Mouse (Mus musculus) kidney, embryonic 16.5 days (tissue): ENCODE data around the gene Sgca. TPM values are rescaled to one million over a fixed set of nuclear protein-coding genes. Genes with fewer than 3 reads are reported as not detected.

Experiments used
- ATAC-seq: fragments of 200-750 bp; cut with Nextera tagmentation; 2 replicates; pipeline ENCODE4 v1.8.0; 2017; ENCODE audit warnings: moderate TSS enrichment; ENCODE audit not compliant: low FRiP score, low TSS enrichment
- H3K27ac ChIP-seq: fragments of 300-500 bp; sonication (generic); 2 replicates; pipeline ENCODE4 v1.5.1; 2014; ENCODE audit warnings: low read length
- H3K27me3 ChIP-seq: fragments of 300-500 bp; sonication (generic); 2 replicates; pipeline ENCODE4 v1.6.1; 2014; ENCODE audit warnings: low read length, control low read depth, mixed read lengths; ENCODE audit not compliant: insufficient read depth
- H3K36me3 ChIP-seq: fragments of 300-500 bp; sonication (generic); 2 replicates; pipeline ENCODE4 v1.6.1; 2014; ENCODE audit warnings: low read length, control low read depth, mixed read lengths; ENCODE audit not compliant: insufficient read depth
- H3K4me1 ChIP-seq: fragments of 300-500 bp; sonication (generic); 2 replicates; pipeline ENCODE4 v1.6.1; 2014; ENCODE audit warnings: low read length, control low read depth, mixed read lengths; ENCODE audit not compliant: insufficient read depth
- H3K4me2 ChIP-seq: fragments of 300-500 bp; sonication (generic); replicated peaks from 2 replicates; pipeline ENCODE4 v1.6.1; 2014; ENCODE audit warnings: low read depth, low read length
- H3K4me3 ChIP-seq: fragments of 300-500 bp; sonication (generic); 2 replicates; pipeline ENCODE4 v1.5.1; 2014; ENCODE audit warnings: mild to moderate bottlenecking, low read length
- H3K9ac ChIP-seq: fragments of 300-500 bp; sonication (generic); replicated peaks from 2 replicates; pipeline ENCODE4 v1.6.1; 2014; ENCODE audit warnings: low read length
- H3K9me3 ChIP-seq: fragments of 300-500 bp; sonication (generic); 2 replicates; pipeline ENCODE4 v1.6.1; 2016; ENCODE audit warnings: low read length, control low read depth
- WGBS: fragments of 180-500 bp; shearing (Covaris S2); extraction: QIAGEN DNeasy Blood & Tissue Kit; methylation state at CpG from one replicate; pipeline ENCODE4 v1.1.7; 2014; 5-methylcytosine and 5-hydroxymethylcytosine counted together
- polyA plus RNA-seq: library from polyadenylated mRNA; unstranded; fragments of >200 nt; fragmentation: Nextera tagmentation; extraction: Ambion mirVana; gene quantifications from 2 replicates; pipeline ENCODE4 v1.2.1, GENCODE M21; 2015

The Sgca gene
- polyA plus RNA-seq, 1 experiment from 2014 or later, result 0.71 TPM

DNA sequence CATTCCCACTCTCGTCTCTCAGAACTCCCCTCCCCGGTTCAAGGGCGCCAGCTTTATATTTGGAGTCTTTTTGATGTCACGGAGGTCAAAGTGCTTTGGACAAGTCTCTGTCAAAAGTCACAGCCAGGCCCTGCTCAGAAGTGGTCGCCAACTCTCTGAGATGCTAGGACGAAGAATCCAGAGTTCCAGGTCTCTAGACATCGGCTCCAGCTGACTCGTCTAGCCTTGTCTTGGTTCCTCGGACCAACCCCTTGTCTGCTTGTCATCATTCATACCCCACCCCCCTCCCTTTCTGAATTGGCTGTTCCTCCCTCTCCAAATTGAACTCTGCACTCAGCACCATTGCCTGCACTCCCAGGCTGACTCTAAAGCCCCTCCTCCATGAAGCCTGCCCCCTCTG, 46.5 kb downstream of the Sgca start:
- Histone ChIP-seq H3K4me1 (peaks cover 59% of the 10 kb centered on the region), H3K27me3 (peaks cover 5% of the 10 kb centered on the region), H3K4me2 (peak overlapping the region; percentile 40; the same call in 1 of the 2 replicates), H3K9me3 (no peaks in the 10 kb centered on the region), H3K4me3 (no peak overlapping the region), H3K27ac (peak overlapping the region; percentile 94), H3K36me3 (no peaks in the 10 kb centered on the region), H3K9ac (no peak overlapping the region)
- WGBS, result 31% methylated on average over 9 of the region's 9 CpGs
- ATAC-seq, result no peak

GRCm38 (mm10) chr11:94928820-94929219, 47.3 kb downstream of the Sgca start:
- ATAC-seq, result peak; percentile 95
- H3K4me3 ChIP-seq, result no peak overlapping the region
- no peaks in the 10 kb centered on the region for H3K9me3 ChIP-seq
- peak overlapping the region; percentile 56 for H3K9ac ChIP-seq
- H3K4me2 ChIP-seq, result peak overlapping the region; percentile 40
- H3K4me1 ChIP-seq, result peaks cover 55% of the 10 kb centered on the region
- H3K36me3 ChIP-seq, result no peaks in the 10 kb centered on the region
- peaks cover 3% of the 10 kb centered on the region for H3K27me3 ChIP-seq
- peak overlapping the region; percentile 94 for H3K27ac ChIP-seq
- WGBS, result 2% methylated on average over 12 of the region's 13 CpGs

GRCm38 (mm10) chr11:94927771-94928291, 48.3 kb downstream of the Sgca start:
- Histone ChIP-seq H3K27ac (peak overlapping the region; percentile 94), H3K4me2 (no peak overlapping the region), H3K36me3 (no peaks in the 10 kb centered on the region), H3K27me3 (no peaks in the 10 kb centered on the region), H3K9ac (peak overlapping the region; percentile 31), H3K9me3 (no peaks in the 10 kb centered on the region), H3K4me1 (peaks cover 45% of the 10 kb centered on the region), H3K4me3 (no peak overlapping the region)
- ATAC-seq, result peak; percentile 13; the same call in 1 of the 2 replicates
- 15% methylated on average over 5 of the region's 5 CpGs for WGBS

DNA sequence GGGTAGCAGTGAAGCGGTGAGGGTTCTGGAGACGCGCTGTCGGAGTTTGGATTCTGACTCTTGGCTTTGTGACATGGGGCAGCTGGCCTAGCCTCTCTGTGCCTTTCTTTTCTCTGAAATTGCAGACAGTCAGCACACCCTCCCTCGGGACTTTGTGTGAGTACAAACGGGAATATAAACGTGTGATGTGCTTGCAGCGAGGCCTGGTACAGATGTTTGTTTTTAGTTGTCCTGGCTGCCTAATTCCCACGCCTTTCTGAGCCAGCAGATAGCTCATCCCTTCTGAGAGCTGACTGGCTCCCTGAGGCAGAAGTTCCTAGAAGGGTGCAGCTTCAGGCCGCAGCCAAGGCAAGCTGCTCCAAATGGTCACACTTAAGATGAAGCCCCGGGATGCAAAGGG, 49.7 kb downstream of the Sgca start:
- Histone ChIP-seq H3K4me2 (no peak overlapping the region), H3K27ac (peak overlapping the region; percentile 24; the same call in 1 of the 2 replicates), H3K4me3 (no peak overlapping the region), H3K9me3 (no peaks in the 10 kb centered on the region), H3K27me3 (no peaks in the 10 kb centered on the region), H3K9ac (no peak overlapping the region), H3K4me1 (peaks cover 43% of the 10 kb centered on the region), H3K36me3 (no peaks in the 10 kb centered on the region)
- WGBS, result 45% methylated on average over 11 of the region's 11 CpGs
- ATAC-seq, result no peak

- no peak for ATAC-seq
- WGBS, result 86% methylated on average over 4 of the region's 4 CpGs
- Histone ChIP-seq H3K4me2 (no peak overlapping the region), H3K36me3 (no peaks in the 10 kb centered on the region), H3K27me3 (no peaks in the 10 kb centered on the region), H3K9me3 (no peaks in the 10 kb centered on the region), H3K4me3 (no peak overlapping the region), H3K9ac (no peak overlapping the region), H3K4me1 (peaks cover 35% of the 10 kb centered on the region), H3K27ac (no peak overlapping the region)
Measured at GRCm38 (mm10) chr11:94924977-94925376, 51.1 kb downstream of the Sgca start.

DNA sequence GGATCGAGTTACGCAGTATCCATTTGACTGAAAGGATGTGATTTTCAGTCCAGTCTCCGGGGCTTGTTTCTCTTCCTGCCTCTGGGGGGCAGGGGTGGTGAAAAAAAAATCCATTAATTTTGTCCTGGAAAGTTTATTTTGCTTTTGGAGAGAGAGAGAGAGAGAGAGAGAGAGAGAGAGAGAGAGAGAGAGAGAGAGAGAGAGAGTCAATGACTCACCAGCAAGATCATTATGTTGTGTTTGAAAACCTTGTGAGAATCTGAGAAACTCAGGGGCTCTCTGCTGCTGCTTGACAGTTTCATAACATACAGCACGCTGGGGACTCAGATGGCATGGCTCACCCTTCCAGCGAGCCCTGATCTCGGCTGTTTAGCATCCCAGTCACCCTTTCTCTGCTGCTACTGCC, 55.1 kb downstream of the Sgca start:
- Histone ChIP-seq H3K9me3 (no peaks in the 10 kb centered on the region), H3K36me3 (no peaks in the 10 kb centered on the region), H3K4me2 (no peak overlapping the region), H3K27me3 (no peaks in the 10 kb centered on the region), H3K27ac (no peak overlapping the region), H3K9ac (no peak overlapping the region), H3K4me3 (no peak overlapping the region), H3K4me1 (peaks cover 9% of the 10 kb centered on the region)
- ATAC-seq, result no peak
- 19% methylated on average over 6 of the region's 6 CpGs for WGBS

- no peak for ATAC-seq
- H3K36me3 ChIP-seq, result no peaks in the 10 kb centered on the region
- H3K4me1 ChIP-seq, result peaks cover 14% of the 10 kb centered on the region
- no peaks in the 10 kb centered on the region for H3K9me3 ChIP-seq
- no peak overlapping the region for H3K9ac ChIP-seq
- H3K4me3 ChIP-seq, result no peak overlapping the region
- no peak overlapping the region for H3K4me2 ChIP-seq
- WGBS, result 63% methylated on average over 6 of the region's 6 CpGs
- H3K27ac ChIP-seq, result no peak overlapping the region
- H3K27me3 ChIP-seq, result no peaks in the 10 kb centered on the region
Measured at GRCm38 (mm10) chr11:94917717-94918116, 58.4 kb downstream of the Sgca start.

- Histone ChIP-seq H3K4me2 (no peak overlapping the region), H3K9ac (no peak overlapping the region), H3K4me3 (no peak overlapping the region), H3K27me3 (no peaks in the 10 kb centered on the region), H3K4me1 (peaks cover 14% of the 10 kb centered on the region), H3K27ac (no peak overlapping the region), H3K9me3 (no peaks in the 10 kb centered on the region), H3K36me3 (no peaks in the 10 kb centered on the region)
- ATAC-seq, result peak; percentile 57; the same call in 1 of the 2 replicates
- WGBS, result 29% methylated on average over 4 of the region's 4 CpGs
Measured at GRCm38 (mm10) chr11:94916477-94916876, 59.6 kb downstream of the Sgca start.

DNA sequence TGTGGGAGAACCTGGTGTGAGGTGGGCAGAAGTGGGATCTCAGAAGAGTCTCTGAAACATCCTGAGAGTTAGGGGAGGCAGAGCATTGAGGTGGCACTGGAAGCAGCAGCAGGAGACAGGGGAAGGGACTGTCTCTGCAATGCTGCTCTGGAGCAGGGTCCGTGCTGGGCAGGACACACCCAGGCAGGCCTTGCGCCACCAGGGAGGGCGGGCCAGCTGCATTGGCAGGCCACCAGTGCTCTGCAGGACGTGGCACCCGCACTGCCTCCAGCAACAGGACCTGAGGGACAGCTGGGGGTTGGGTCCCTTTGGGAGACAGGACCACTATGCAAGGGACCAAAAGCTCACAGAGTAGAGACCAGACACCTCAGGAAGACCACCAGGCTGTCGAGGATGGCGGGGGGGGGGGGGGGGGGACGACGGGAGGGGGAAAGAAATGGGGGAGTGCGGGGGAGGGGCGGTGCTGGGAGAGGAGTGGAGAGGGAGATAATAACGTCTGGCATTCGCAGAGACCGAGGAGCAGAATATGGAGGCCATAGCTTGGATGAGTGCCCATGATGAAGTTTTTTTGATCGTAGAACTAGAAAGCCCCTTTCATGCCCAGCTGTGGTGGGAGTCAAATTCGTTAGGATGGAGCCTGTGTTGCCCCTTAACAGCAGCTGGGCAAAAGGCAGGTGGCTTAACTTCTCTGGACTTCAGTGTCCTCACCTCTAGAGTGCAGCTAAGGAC, 60.3 kb downstream of the Sgca start:
- no peak overlapping the region for H3K27ac ChIP-seq

More for the DNA sequence above, 60.3 kb downstream of the Sgca start:
- H3K36me3 ChIP-seq, result no peaks in the 10 kb centered on the region
- no peaks in the 10 kb centered on the region for H3K9me3 ChIP-seq
- no peaks in the 10 kb centered on the region for H3K27me3 ChIP-seq
- 29% methylated on average over 11 of the region's 16 CpGs for WGBS
- peak; percentile 61 for ATAC-seq
- peaks cover 11% of the 10 kb centered on the region for H3K4me1 ChIP-seq
- H3K4me3 ChIP-seq, result no peak overlapping the region
- no peak overlapping the region for H3K9ac ChIP-seq
- no peak overlapping the region for H3K4me2 ChIP-seq
